Mouse (Mus musculus): Measurements from ENCODE around the gene Syt3. TPM values are rescaled to one million over a fixed set of nuclear protein-coding genes. Genes with fewer than 3 reads are reported as not detected.

The Syt3 gene
- polyA plus RNA-seq, 1 experiment: 41.6 TPM

GRCm38 (mm10) chr7:44349043-44349442, 34.9 kb upstream of the Syt3 start:
- TF ChIP-seq CTCF (IDR thresholded peaks at IDR 0.05; ENCODE audit: borderline replicate concordance, extremely low read depth, insufficient read depth, insufficient read length) (no peak), POLR2A (IDR thresholded peaks at IDR 0.05; ENCODE audit: borderline replicate concordance, extremely low read depth, insufficient read depth, insufficient read length, poor library complexity, severe bottlenecking) (no peak)
- DNase-seq (ENCODE audit: low read depth): no peak

- peak; percentile 95 for DNase-seq (ENCODE audit: low read depth)
- peak; percentile 82; the same call in 1 of the 2 replicates for TF ChIP-seq CTCF (IDR thresholded peaks at IDR 0.05; ENCODE audit: borderline replicate concordance, extremely low read depth, insufficient read depth, insufficient read length)
- TF ChIP-seq POLR2A (IDR thresholded peaks at IDR 0.05; ENCODE audit: borderline replicate concordance, extremely low read depth, insufficient read depth, insufficient read length, poor library complexity, severe bottlenecking): no peak
Observed at GRCm38 (mm10) chr7:44350957-44351711, 32.8 kb upstream of the Syt3 start.

- DNase-seq (ENCODE audit: low read depth): no peak
Observed at GRCm38 (mm10) chr7:44351881-44352749, 31.8 kb upstream of the Syt3 start.

GRCm38 (mm10) chr7:44352750-44353600, 30.9 kb upstream of the Syt3 start:
- peak; percentile 35 for DNase-seq (ENCODE audit: low read depth)
- no peak for TF ChIP-seq CTCF (IDR thresholded peaks at IDR 0.05; ENCODE audit: borderline replicate concordance, extremely low read depth, insufficient read depth, insufficient read length)
- no peak for TF ChIP-seq POLR2A (IDR thresholded peaks at IDR 0.05; ENCODE audit: borderline replicate concordance, extremely low read depth, insufficient read depth, insufficient read length, poor library complexity, severe bottlenecking)

More at GRCm38 (mm10) chr7:44351881-44352749, 31.8 kb upstream of the Syt3 start:
- no peak for TF ChIP-seq POLR2A (IDR thresholded peaks at IDR 0.05; ENCODE audit: borderline replicate concordance, extremely low read depth, insufficient read depth, insufficient read length, poor library complexity, severe bottlenecking)
- no peak for TF ChIP-seq CTCF (IDR thresholded peaks at IDR 0.05; ENCODE audit: borderline replicate concordance, extremely low read depth, insufficient read depth, insufficient read length)

GRCm38 (mm10) chr7:44353601-44354340, 30.1 kb upstream of the Syt3 start:
- TF ChIP-seq POLR2A (IDR thresholded peaks at IDR 0.05; ENCODE audit: borderline replicate concordance, extremely low read depth, insufficient read depth, insufficient read length, poor library complexity, severe bottlenecking) (no peak), CTCF (IDR thresholded peaks at IDR 0.05; ENCODE audit: borderline replicate concordance, extremely low read depth, insufficient read depth, insufficient read length) (no peak)
- peak; percentile 11 for DNase-seq (ENCODE audit: low read depth)

- DNase-seq (ENCODE audit: low read depth): peak; percentile 11
Observed at GRCm38 (mm10) chr7:44355411-44355810, 28.5 kb upstream of the Syt3 start.

GRCm38 (mm10) chr7:44356590-44357481, 27.1 kb upstream of the Syt3 start:
- peak; percentile 8 for DNase-seq (ENCODE audit: low read depth)
- TF ChIP-seq CTCF (IDR thresholded peaks at IDR 0.05; ENCODE audit: borderline replicate concordance, extremely low read depth, insufficient read depth, insufficient read length): no peak
- no peak for TF ChIP-seq POLR2A (IDR thresholded peaks at IDR 0.05; ENCODE audit: borderline replicate concordance, extremely low read depth, insufficient read depth, insufficient read length, poor library complexity, severe bottlenecking)

More at GRCm38 (mm10) chr7:44355411-44355810, 28.5 kb upstream of the Syt3 start:
- TF ChIP-seq CTCF (IDR thresholded peaks at IDR 0.05; ENCODE audit: borderline replicate concordance, extremely low read depth, insufficient read depth, insufficient read length): no peak
- TF ChIP-seq POLR2A (IDR thresholded peaks at IDR 0.05; ENCODE audit: borderline replicate concordance, extremely low read depth, insufficient read depth, insufficient read length, poor library complexity, severe bottlenecking): no peak

- peak; percentile 26 for DNase-seq (ENCODE audit: low read depth)
- TF ChIP-seq POLR2A (IDR thresholded peaks at IDR 0.05; ENCODE audit: borderline replicate concordance, extremely low read depth, insufficient read depth, insufficient read length, poor library complexity, severe bottlenecking) (no peak), CTCF (IDR thresholded peaks at IDR 0.05; ENCODE audit: borderline replicate concordance, extremely low read depth, insufficient read depth, insufficient read length) (no peak)
Observed at GRCm38 (mm10) chr7:44357531-44357930, 26.4 kb upstream of the Syt3 start.

GRCm38 (mm10) chr7:44358012-44358411, 25.9 kb upstream of the Syt3 start:
- TF ChIP-seq CTCF (IDR thresholded peaks at IDR 0.05; ENCODE audit: borderline replicate concordance, extremely low read depth, insufficient read depth, insufficient read length): no peak
- TF ChIP-seq POLR2A (IDR thresholded peaks at IDR 0.05; ENCODE audit: borderline replicate concordance, extremely low read depth, insufficient read depth, insufficient read length, poor library complexity, severe bottlenecking): no peak
- peak; percentile 26 for DNase-seq (ENCODE audit: low read depth)
